Mouse (Mus musculus): ENCODE data around the gene Prl8a8. TPM values are rescaled to one million over a fixed set of nuclear protein-coding genes. Genes with fewer than 3 reads are reported as not detected.

The Prl8a8 gene
- not detected in 2 replicates for polyA plus RNA-seq (2015; fragmentation: Nextera tagmentation; extraction: Ambion mirVana)

- H3K9ac ChIP-seq (replicated peaks) = no peak within 1 kb of the TSS
- no peak within 1 kb of the TSS for H3K4me3 ChIP-seq (replicated peaks)
- no peaks in the 10 kb centered on the region for H3K4me1 ChIP-seq
- ATAC-seq (ENCODE audit: low FRiP score) = no peak
- H3K27ac ChIP-seq (replicated peaks) = no peak within 1 kb of the TSS
- 81% methylated on average over 4 of the region's 4 CpGs for WGBS
- no peak within 1 kb of the TSS for H3K4me2 ChIP-seq
- H3K27me3 ChIP-seq (replicated peaks) = no peaks in the 10 kb centered on the region
- no peaks in the 10 kb centered on the region for H3K36me3 ChIP-seq
- no peaks in the 10 kb centered on the region for H3K9me3 ChIP-seq (replicated peaks)
Measured at GRCm38 (mm10) chr13:27513117-27513516, at the start of gene Prl8a8. Gene Prl8a8, minus strand, starts transcription at chr13:27513217.

GRCm38 (mm10) chr13:27553336-27553735 lies 40.3 kb upstream of the Prl8a8 start:
- Histone ChIP-seq H3K36me3 (no peaks in the 10 kb centered on the region), H3K4me3 (replicated peaks) (no peak overlapping the region), H3K4me2 (no peak overlapping the region), H3K4me1 (no peaks in the 10 kb centered on the region), H3K9me3 (replicated peaks) (no peaks in the 10 kb centered on the region), H3K27ac (replicated peaks) (no peak overlapping the region), H3K27me3 (replicated peaks) (no peaks in the 10 kb centered on the region), H3K9ac (replicated peaks) (no peak overlapping the region)
- no peak for ATAC-seq (ENCODE audit: low FRiP score)

DNA sequence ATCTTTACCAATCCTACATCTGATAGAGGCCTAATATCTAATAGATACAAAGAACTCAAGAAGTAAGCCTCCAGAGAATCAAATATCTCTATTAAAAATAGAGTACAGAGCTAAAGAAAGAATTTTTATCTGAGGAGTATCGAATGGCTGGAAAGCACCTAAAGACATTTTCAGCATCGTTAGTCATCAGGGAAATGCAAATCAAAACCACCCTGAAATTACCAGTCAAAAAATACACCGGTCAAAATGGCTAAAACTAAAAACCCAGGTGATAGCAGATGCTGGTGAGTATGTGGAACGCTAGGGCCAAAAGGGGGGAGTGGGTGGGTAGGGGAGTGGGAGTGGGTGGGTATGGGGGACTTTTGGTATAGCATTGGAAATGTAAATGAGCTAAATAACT lies 10.1 kb upstream of the Prl8a8 start:
- no peaks in the 10 kb centered on the region for H3K36me3 ChIP-seq
- 91% methylated on average over 4 of the region's 4 CpGs for WGBS
- ATAC-seq (ENCODE audit: low FRiP score) = no peak

DNA sequence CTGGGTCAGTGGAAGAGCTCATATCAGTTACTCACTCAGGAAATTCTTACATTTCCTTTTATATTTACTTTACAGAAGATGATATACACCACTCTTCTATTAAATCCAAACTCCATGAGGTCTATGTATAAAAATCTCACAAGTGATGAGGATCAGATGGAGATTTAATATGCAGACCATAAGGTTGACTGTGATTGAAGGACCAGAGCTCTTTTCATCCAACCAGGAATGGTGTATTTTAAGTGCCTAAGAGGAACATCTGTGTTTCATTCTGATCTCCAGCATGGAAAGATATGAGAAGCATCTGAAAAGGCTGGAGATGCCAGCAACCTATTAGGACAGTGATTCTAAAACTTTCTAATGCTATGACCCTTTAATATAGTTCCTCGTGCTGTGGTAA lies 5.4 kb downstream of the Prl8a8 start:
- no peak overlapping the region for H3K4me2 ChIP-seq
- H3K9me3 ChIP-seq (replicated peaks) = no peaks in the 10 kb centered on the region
- H3K36me3 ChIP-seq = no peaks in the 10 kb centered on the region
- no peak overlapping the region for H3K4me3 ChIP-seq (replicated peaks)
- 87% methylated on average over 1 of the region's 1 CpGs for WGBS
- no peak overlapping the region for H3K27ac ChIP-seq (replicated peaks)
- H3K4me1 ChIP-seq = no peaks in the 10 kb centered on the region
- ATAC-seq (ENCODE audit: low FRiP score) = no peak
- H3K9ac ChIP-seq (replicated peaks) = no peak overlapping the region
- no peaks in the 10 kb centered on the region for H3K27me3 ChIP-seq (replicated peaks)

More for the DNA sequence above, 10.1 kb upstream of the Prl8a8 start:
- H3K4me2 ChIP-seq = no peak overlapping the region
- no peak overlapping the region for H3K4me3 ChIP-seq (replicated peaks)
- no peaks in the 10 kb centered on the region for H3K4me1 ChIP-seq
- H3K27me3 ChIP-seq (replicated peaks) = no peaks in the 10 kb centered on the region
- no peak overlapping the region for H3K27ac ChIP-seq (replicated peaks)
- no peaks in the 10 kb centered on the region for H3K9me3 ChIP-seq (replicated peaks)
- H3K9ac ChIP-seq (replicated peaks) = no peak overlapping the region

Other genes with a start within 250 kb of the Prl8a8 start
- gene Prl6a1, start 200.6 kb downstream of the Prl8a8 start, polyA plus RNA-seq (2015; fragmentation: Nextera tagmentation; extraction: Ambion mirVana) = not detected in 2 replicates
- not detected in 2 replicates for gene Prl8a2, start 167.5 kb downstream of the Prl8a8 start, polyA plus RNA-seq (2015; fragmentation: Nextera tagmentation; extraction: Ambion mirVana)
- not detected in 2 replicates for gene Prl2b1, start 122.4 kb downstream of the Prl8a8 start, polyA plus RNA-seq (2015; fragmentation: Nextera tagmentation; extraction: Ambion mirVana)
- gene Prl8a6, start 74.5 kb downstream of the Prl8a8 start, polyA plus RNA-seq (2015; fragmentation: Nextera tagmentation; extraction: Ambion mirVana) = not detected in 2 replicates
- gene Prl8a9, start 51.4 kb upstream of the Prl8a8 start, polyA plus RNA-seq (2015; fragmentation: Nextera tagmentation; extraction: Ambion mirVana) = not detected in 2 replicates
- not detected in 2 replicates for gene Prl8a1, start 69.0 kb upstream of the Prl8a8 start, polyA plus RNA-seq (2015; fragmentation: Nextera tagmentation; extraction: Ambion mirVana)
- not detected in 2 replicates for gene Prl7b1, start 97.4 kb upstream of the Prl8a8 start, polyA plus RNA-seq (2015; fragmentation: Nextera tagmentation; extraction: Ambion mirVana)
- gene Prl7a1, start 129.3 kb upstream of the Prl8a8 start, polyA plus RNA-seq (2015; fragmentation: Nextera tagmentation; extraction: Ambion mirVana) = not detected in 2 replicates
- not detected in 2 replicates for gene Prl7a2, start 154.8 kb upstream of the Prl8a8 start, polyA plus RNA-seq (2015; fragmentation: Nextera tagmentation; extraction: Ambion mirVana)
- gene Prl7d1, start 203.5 kb upstream of the Prl8a8 start, polyA plus RNA-seq (2015; fragmentation: Nextera tagmentation; extraction: Ambion mirVana) = not detected in 2 replicates

Data from neural tube, embryonic 15.5 days (tissue).